Mouse (Mus musculus) heart, embryonic 12.5 days (tissue): ENCODE data around the gene Gpr183. TPM values are rescaled to one million over a fixed set of nuclear protein-coding genes. Genes with fewer than 3 reads are reported as not detected.

Source experiments
- ATAC-seq: fragments of 200-750 bp; cut with Nextera tagmentation; 2 replicates; pipeline ENCODE4 v1.8.0; 2017; ENCODE audit warnings: moderate TSS enrichment, moderate library complexity; ENCODE audit not compliant: insufficient number of reproducible peaks, low FRiP score
- H3K27ac ChIP-seq: fragments of 300-500 bp; sonication (generic); 2 replicates; pipeline ENCODE4 v1.5.1; 2016; ENCODE audit warnings: mild to moderate bottlenecking, moderate library complexity; ENCODE audit not compliant: poor library complexity, severe bottlenecking
- H3K27me3 ChIP-seq: fragments of 300-500 bp; sonication (generic); replicated peaks from 2 replicates; pipeline ENCODE4 v1.6.1; 2016; ENCODE audit warnings: mild to moderate bottlenecking, moderate library complexity
- H3K36me3 ChIP-seq: fragments of 300-500 bp; sonication (generic); 2 replicates; pipeline ENCODE4 v1.6.1; 2016; ENCODE audit warnings: mild to moderate bottlenecking, moderate library complexity
- H3K4me1 ChIP-seq: fragments of 300-500 bp; sonication (generic); replicated peaks from 2 replicates; pipeline ENCODE4 v1.6.1; 2016; ENCODE audit warnings: mild to moderate bottlenecking
- H3K4me2 ChIP-seq: fragments of 300-500 bp; sonication (generic); 2 replicates; pipeline ENCODE4 v1.6.1; 2016; ENCODE audit warnings: mild to moderate bottlenecking, moderate library complexity
- H3K4me3 ChIP-seq: fragments of 300-500 bp; sonication (generic); 2 replicates; pipeline ENCODE4 v1.5.1; 2016; ENCODE audit warnings: mild to moderate bottlenecking
- H3K9ac ChIP-seq: fragments of 300-500 bp; sonication (generic); 2 replicates; pipeline ENCODE4 v1.6.1; 2016; ENCODE audit warnings: mild to moderate bottlenecking, moderate library complexity
- H3K9me3 ChIP-seq: fragments of 300-500 bp; sonication (generic); replicated peaks from 2 replicates; pipeline ENCODE4 v1.6.1; 2016; ENCODE audit warnings: mild to moderate bottlenecking, moderate library complexity
- WGBS: fragments of 180-500 bp; shearing (Covaris S2); methylation state at CpG from one replicate; pipeline ENCODE4 v1.1.7; 2016; 5-methylcytosine and 5-hydroxymethylcytosine counted together
- polyA plus RNA-seq: library from polyadenylated mRNA; unstranded; fragments of >200 nt; fragmentation: Nextera tagmentation; extraction: Ambion mirVana; gene quantifications from 2 replicates; pipeline ENCODE4 v1.2.1, GENCODE M21; 2016

Gene Gpr183
- polyA plus RNA-seq, 1 experiment from 2014 or later: 1.7 TPM

DNA sequence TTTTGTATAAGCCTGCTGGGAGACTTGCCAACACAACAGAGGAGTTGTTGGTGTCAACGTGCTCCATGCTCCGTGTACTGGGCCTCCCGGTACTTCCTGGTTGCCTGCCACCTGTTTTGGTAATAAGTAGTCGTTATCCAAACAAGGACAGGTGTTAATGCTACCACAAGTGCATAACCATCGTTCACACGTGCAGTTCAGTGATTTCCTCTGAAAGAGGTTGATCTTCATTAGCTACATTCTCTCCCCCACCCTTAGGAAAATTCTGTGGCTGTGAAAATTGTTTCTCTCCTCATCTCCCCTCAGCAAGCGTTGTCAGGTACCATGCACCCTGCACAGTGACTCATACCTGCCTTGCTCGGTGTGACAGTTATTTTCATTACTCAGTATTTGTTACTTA, 34.5 kb upstream of the Gpr183 start:
- Histone ChIP-seq H3K4me2 (no peak overlapping the region), H3K9ac (no peak overlapping the region), H3K27ac (no peak overlapping the region), H3K9me3 (no peaks in the 10 kb centered on the region), H3K4me3 (no peak overlapping the region), H3K36me3 (peaks cover 23% of the 10 kb centered on the region), H3K4me1 (peaks cover 15% of the 10 kb centered on the region), H3K27me3 (no peaks in the 10 kb centered on the region)
- WGBS: 87% methylated on average over 8 of the region's 8 CpGs
- no peak for ATAC-seq

- no peak overlapping the region for H3K4me3 ChIP-seq
- H3K9me3 ChIP-seq: no peaks in the 10 kb centered on the region
- no peaks in the 10 kb centered on the region for H3K27me3 ChIP-seq
- H3K4me2 ChIP-seq: no peak overlapping the region
- 83% methylated on average over 8 of the region's 8 CpGs for WGBS
- no peak overlapping the region for H3K9ac ChIP-seq
- H3K36me3 ChIP-seq: peaks cover 28% of the 10 kb centered on the region
- no peak for ATAC-seq
- H3K4me1 ChIP-seq: peaks cover 14% of the 10 kb centered on the region
- H3K27ac ChIP-seq: 0 out of 2 replicates have a peak overlapping the region, but pooled peaks have one; percentile 13
Observed at GRCm38 (mm10) chr14:121996786-121997185, 31.8 kb upstream of the Gpr183 start.

DNA sequence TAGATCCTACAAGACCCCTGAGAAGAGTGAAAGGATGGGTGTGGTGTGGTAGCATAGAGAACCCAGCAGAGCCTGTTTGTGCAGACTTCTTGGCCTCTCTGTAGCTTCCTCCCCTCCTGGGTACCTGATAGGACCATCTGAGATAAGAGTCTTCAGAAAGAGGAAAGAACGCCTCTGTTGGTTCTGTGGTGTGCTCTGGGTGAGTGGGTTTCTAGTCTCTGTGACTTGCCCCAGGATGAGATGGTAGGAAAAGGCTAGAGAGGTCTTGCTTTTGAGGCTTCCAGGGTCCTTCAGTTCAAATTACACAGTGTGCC, 30.5 kb upstream of the Gpr183 start:
- WGBS: 65% methylated on average over 1 of the region's 1 CpGs
- no peak overlapping the region for H3K9ac ChIP-seq
- no peak overlapping the region for H3K27ac ChIP-seq
- no peak overlapping the region for H3K4me3 ChIP-seq
- H3K9me3 ChIP-seq: no peaks in the 10 kb centered on the region
- H3K4me2 ChIP-seq: no peak overlapping the region
- H3K4me1 ChIP-seq: peaks cover 14% of the 10 kb centered on the region
- peaks cover 28% of the 10 kb centered on the region for H3K36me3 ChIP-seq
- no peaks in the 10 kb centered on the region for H3K27me3 ChIP-seq
- no peak for ATAC-seq

DNA sequence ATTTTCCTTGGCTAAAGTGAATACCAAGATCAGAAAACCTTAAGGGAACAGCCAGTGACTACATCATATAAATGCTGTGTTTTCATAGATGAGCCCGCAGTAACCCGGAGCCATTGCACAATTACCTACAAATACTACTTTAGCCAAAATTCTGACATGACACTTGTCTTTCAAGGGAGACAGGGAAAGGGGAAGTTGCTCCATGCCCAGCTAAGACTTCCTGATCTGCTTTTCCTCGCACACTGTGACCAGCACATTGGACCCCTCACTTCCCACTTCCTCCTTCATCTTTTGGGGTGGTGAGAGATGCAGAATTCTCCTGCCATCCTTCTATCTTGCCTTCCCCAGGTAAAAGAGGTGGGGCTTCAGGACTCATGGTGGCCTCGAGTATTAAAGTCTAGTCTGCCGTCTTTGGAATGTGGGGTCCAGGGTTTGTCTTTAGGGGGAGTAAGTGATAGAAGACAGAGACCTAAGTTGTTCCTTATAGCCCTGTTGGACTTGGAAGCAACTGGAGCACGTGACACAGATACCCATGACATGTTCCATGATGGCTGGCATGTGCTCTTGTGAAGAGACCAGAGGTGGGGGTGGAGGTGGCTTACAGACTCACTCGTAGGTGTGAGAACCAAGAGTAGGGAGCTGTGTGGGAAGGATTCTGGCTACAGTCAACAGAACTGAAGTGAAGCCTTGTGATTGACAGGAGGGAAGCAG, 30.0 kb upstream of the Gpr183 start:
- Histone ChIP-seq H3K9ac (no peak overlapping the region), H3K4me1 (peaks cover 11% of the 10 kb centered on the region), H3K9me3 (no peaks in the 10 kb centered on the region), H3K4me2 (no peak overlapping the region), H3K27me3 (no peaks in the 10 kb centered on the region), H3K27ac (no peak overlapping the region), H3K4me3 (no peak overlapping the region), H3K36me3 (peaks cover 28% of the 10 kb centered on the region)
- WGBS: 83% methylated on average over 7 of the region's 7 CpGs
- ATAC-seq: no peak

GRCm38 (mm10) chr14:121994171-121994700, 29.2 kb upstream of the Gpr183 start:
- Histone ChIP-seq H3K27me3 (no peaks in the 10 kb centered on the region), H3K4me3 (no peak overlapping the region), H3K4me1 (peaks cover 11% of the 10 kb centered on the region), H3K27ac (no peak overlapping the region), H3K36me3 (peaks cover 28% of the 10 kb centered on the region), H3K4me2 (no peak overlapping the region), H3K9me3 (no peaks in the 10 kb centered on the region), H3K9ac (no peak overlapping the region)
- ATAC-seq: no peak
- 91% methylated on average over 17 of the region's 17 CpGs for WGBS

DNA sequence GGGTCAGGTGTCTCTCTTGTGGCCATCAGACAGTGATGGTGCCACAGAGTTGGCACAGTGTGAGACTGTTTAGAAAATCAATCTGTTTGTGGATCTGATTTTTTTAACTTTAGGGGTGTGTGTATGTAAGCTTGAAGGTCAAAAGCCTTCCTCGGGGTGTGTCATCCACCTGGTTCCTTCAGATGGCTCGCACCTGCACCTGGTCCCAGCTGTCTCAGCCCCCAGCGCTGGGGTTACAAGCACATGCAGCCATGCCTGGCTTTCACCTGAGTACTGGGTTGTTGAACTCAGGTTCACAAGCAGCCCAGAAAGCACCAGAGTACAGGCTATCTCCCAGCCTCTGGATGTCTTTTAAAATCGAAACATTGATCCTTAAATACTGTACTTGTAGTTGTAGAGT, 28.6 kb upstream of the Gpr183 start:
- H3K27ac ChIP-seq: no peak overlapping the region
- no peak overlapping the region for H3K9ac ChIP-seq
- H3K9me3 ChIP-seq: no peaks in the 10 kb centered on the region
- no peaks in the 10 kb centered on the region for H3K27me3 ChIP-seq
- no peak overlapping the region for H3K4me2 ChIP-seq
- peaks cover 11% of the 10 kb centered on the region for H3K4me1 ChIP-seq
- no peak for ATAC-seq
- peaks cover 27% of the 10 kb centered on the region for H3K36me3 ChIP-seq
- 91% methylated on average over 4 of the region's 4 CpGs for WGBS
- no peak overlapping the region for H3K4me3 ChIP-seq

DNA sequence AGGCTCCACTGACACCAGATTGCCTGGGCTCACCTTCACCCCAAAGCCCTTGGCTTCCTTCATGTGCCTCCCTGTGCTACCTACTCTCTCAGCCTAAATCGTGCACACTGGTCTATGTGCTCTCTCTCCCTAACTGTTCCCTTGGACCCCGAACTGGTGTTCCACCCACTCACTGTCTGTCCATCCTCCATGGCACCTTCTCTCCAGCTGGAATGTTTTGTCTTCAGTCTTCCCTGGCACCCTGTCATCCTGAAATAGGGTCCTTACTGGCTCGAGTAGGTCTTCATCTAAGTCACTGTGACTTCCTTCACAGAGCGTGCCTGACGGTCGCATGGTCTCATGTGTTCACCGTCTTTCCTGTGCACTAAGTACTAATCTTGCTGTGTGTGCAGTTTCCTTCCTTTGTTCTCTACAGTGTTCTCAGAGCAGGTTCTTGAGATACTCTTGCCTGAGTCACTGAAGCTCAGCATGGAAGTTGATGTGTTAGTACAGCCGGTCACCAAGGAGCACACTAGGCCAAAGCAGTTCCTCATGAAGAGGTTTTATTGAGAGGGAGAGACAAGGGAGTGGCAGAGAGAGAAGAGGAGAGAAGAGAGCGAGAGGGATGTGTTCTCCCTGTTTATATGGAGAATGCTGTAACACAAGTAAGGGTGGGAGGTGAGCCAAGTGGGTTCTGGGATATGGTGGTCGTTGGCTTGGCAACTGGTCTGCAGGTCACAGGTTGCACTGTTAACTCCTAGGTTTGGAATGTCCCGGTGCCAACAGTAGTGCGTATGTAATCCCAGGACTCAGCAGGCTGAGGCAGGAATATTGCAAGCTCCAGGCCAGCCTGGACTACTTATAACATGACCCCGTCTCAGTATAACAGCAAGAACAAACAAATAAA, 27.6 kb upstream of the Gpr183 start:
- WGBS: 80% methylated on average over 13 of the region's 13 CpGs
- H3K36me3 ChIP-seq: peaks cover 21% of the 10 kb centered on the region
- H3K4me3 ChIP-seq: no peak overlapping the region
- H3K9me3 ChIP-seq: no peaks in the 10 kb centered on the region
- no peak overlapping the region for H3K9ac ChIP-seq
- no peaks in the 10 kb centered on the region for H3K27me3 ChIP-seq
- peaks cover 11% of the 10 kb centered on the region for H3K4me1 ChIP-seq
- H3K4me2 ChIP-seq: no peak overlapping the region
- ATAC-seq: no peak
- H3K27ac ChIP-seq: no peak overlapping the region

GRCm38 (mm10) chr14:121991921-121992320, 26.9 kb upstream of the Gpr183 start:
- peaks cover 9% of the 10 kb centered on the region for H3K4me1 ChIP-seq
- no peak for ATAC-seq
- no peaks in the 10 kb centered on the region for H3K9me3 ChIP-seq
- H3K4me2 ChIP-seq: no peak overlapping the region
- no peaks in the 10 kb centered on the region for H3K27me3 ChIP-seq
- no peak overlapping the region for H3K9ac ChIP-seq
- H3K4me3 ChIP-seq: no peak overlapping the region
- H3K27ac ChIP-seq: no peak overlapping the region
- H3K36me3 ChIP-seq: peaks cover 21% of the 10 kb centered on the region

DNA sequence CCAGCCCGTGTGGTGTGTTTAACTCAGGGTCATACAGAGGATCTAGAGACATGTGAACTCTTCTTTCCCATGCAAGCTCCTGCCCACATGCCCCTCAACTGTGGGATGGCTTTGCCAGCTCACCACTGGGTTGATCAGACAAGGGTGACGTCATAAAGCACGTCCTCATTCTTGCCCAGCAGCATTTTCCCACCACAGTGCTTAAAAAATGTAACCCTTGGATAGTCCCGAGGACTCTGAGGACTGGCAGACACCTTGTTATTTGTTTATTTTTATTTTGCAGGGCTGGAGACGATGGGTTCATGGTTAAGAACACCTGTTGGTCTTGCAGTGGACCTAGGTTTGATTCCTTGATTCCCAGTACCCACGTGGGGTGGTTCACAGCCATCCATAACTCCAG, 25.9 kb upstream of the Gpr183 start:
- no peaks in the 10 kb centered on the region for H3K9me3 ChIP-seq
- no peak overlapping the region for H3K27ac ChIP-seq
- no peak overlapping the region for H3K4me2 ChIP-seq
- 82% methylated on average over 6 of the region's 6 CpGs for WGBS
- 0 out of 2 replicates have a peak, but pooled peaks cover 2% of the 10 kb centered on the region for H3K4me1 ChIP-seq
- no peaks in the 10 kb centered on the region for H3K27me3 ChIP-seq
- H3K4me3 ChIP-seq: no peak overlapping the region
- H3K36me3 ChIP-seq: peaks cover 15% of the 10 kb centered on the region
- H3K9ac ChIP-seq: no peak overlapping the region
- ATAC-seq: no peak

DNA sequence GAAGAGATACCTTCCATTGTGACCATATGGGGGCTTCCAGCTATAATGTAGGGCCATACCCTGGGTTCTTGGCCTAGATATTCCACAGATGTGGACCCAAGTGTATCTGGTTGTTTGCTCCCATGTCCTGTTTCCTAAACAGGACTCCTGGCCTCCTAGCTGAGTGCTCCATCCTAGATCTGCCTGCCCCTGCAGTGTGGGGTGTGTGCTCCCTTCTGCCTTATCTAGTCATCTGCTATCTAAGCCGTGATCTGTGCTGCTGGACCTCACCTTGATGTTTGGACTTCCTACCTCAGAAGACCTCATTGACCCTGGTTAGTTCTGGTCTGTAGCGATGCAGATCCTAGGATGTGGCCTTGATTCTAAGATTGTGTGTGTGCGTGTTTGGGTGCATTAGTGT, 24.9 kb upstream of the Gpr183 start:
- Histone ChIP-seq H3K4me1 (0 out of 2 replicates have a peak, but pooled peaks cover 2% of the 10 kb centered on the region), H3K4me2 (no peak overlapping the region), H3K9ac (no peak overlapping the region), H3K9me3 (no peaks in the 10 kb centered on the region), H3K36me3 (peaks cover 8% of the 10 kb centered on the region), H3K4me3 (no peak overlapping the region), H3K27ac (no peak overlapping the region), H3K27me3 (no peaks in the 10 kb centered on the region)
- WGBS: 90% methylated on average over 3 of the region's 3 CpGs
- ATAC-seq: no peak

DNA sequence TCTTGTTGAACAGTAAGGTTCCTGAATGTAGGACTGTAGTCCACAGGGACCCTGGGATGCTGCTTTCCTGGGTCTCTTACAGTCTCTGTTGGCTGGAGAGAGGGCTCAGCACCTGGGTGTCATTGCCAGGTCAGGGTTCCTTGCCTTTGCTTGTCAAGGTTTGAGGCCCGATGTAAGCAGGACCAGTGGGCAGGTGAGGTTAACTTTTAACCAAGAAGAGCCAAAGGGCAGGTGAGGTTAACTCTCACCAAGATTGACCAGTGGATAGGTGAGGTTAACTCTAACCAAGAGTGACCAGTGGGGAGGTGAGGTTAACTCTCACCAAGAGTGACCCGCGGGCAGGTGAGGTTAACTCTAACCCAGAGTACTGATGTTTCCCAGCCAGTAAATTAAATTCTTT, 24.3 kb upstream of the Gpr183 start:
- H3K27me3 ChIP-seq: no peaks in the 10 kb centered on the region
- no peak overlapping the region for H3K4me2 ChIP-seq
- 0 out of 2 replicates have a peak, but pooled peaks cover 2% of the 10 kb centered on the region for H3K4me1 ChIP-seq
- peaks cover 4% of the 10 kb centered on the region for H3K36me3 ChIP-seq
- no peak for ATAC-seq
- H3K9ac ChIP-seq: no peak overlapping the region
- no peak overlapping the region for H3K4me3 ChIP-seq
- 90% methylated on average over 3 of the region's 3 CpGs for WGBS
- no peaks in the 10 kb centered on the region for H3K9me3 ChIP-seq
- no peak overlapping the region for H3K27ac ChIP-seq
